Mouse (Mus musculus) spleen, adult 2 months (tissue): ENCODE results near the gene Prrt1. TPM values are rescaled to one million over a fixed set of nuclear protein-coding genes. Genes with fewer than 3 reads are reported as not detected.

ENCODE experiments used
- DNase-seq, 2 experiments: peaks; one replicate each; pipeline versions ENCODE4 v3.0.0 to v3.0.0-alpha.2; 2012 to 2021; ENCODE audit warnings: low spot score in 2 of 2, low read depth in 1 of 2
- H3K27ac ChIP-seq: fragments of 200-500 bp; 2 replicates; pipeline ENCODE4 v1.5.1; 2012; ENCODE audit warnings: low read length, inconsistent platforms; ENCODE audit not compliant: insufficient read depth
- H3K27me3 ChIP-seq: fragments of 200-500 bp; 2 replicates; pipeline ENCODE4 v1.6.1; 2012; ENCODE audit warnings: mild to moderate bottlenecking, moderate library complexity, low read length, inconsistent platforms; ENCODE audit not compliant: control insufficient read depth, insufficient read depth
- H3K36me3 ChIP-seq: fragments of 200-500 bp; 2 replicates; pipeline ENCODE4 v1.6.1; 2012; ENCODE audit warnings: mild to moderate bottlenecking, low read length, inconsistent platforms; ENCODE audit not compliant: control insufficient read depth, insufficient read depth
- H3K4me1 ChIP-seq: fragments of 200-500 bp; 2 replicates; pipeline ENCODE4 v1.6.1; 2011; ENCODE audit warnings: inconsistent platforms; ENCODE audit not compliant: control insufficient read depth, insufficient read depth, insufficient read length
- H3K4me3 ChIP-seq: fragments of 200-500 bp; 2 replicates; pipeline ENCODE4 v1.5.1; 2011; ENCODE audit warnings: mild to moderate bottlenecking, inconsistent platforms; ENCODE audit not compliant: insufficient read depth, insufficient read length; ENCODE audit errors: extremely low read depth
- CTCF ChIP-seq: fragments of 200-500 bp; IDR thresholded peaks from 2 replicates; pipeline ENCODE4 v1.5.1; 2011; ENCODE audit warnings: mild to moderate bottlenecking, inconsistent platforms; ENCODE audit not compliant: insufficient read depth, insufficient read length, insufficient replicate concordance; ENCODE audit errors: extremely low read depth
- POLR2A ChIP-seq: fragments of 200-500 bp; IDR thresholded peaks from 2 replicates; pipeline ENCODE4 v1.6.1; 2011; ENCODE audit warnings: low read depth, low read length, inconsistent platforms
- WGBS: fragments of 180-500 bp; shearing (Covaris S2); methylation state at CpG from one replicate; pipeline ENCODE4 v1.1.7; 2018; 5-methylcytosine and 5-hydroxymethylcytosine counted together
- polyA plus RNA-seq: library from polyadenylated mRNA; depleted of rRNA; stranded (reverse); fragments of >200 nt; gene quantifications from 2 replicates; pipeline ENCODE4 v1.2.3, GENCODE M21; 2012

The Prrt1 gene
- polyA plus RNA-seq, 1 experiment: 9.5 TPM

GRCm38 (mm10) chr17:34587423-34587811, 41.9 kb upstream of the Prrt1 start:
- TF ChIP-seq POLR2A: peak; percentile 97
- no peak for TF ChIP-seq CTCF
- Histone ChIP-seq H3K4me3 (peak overlapping the region; percentile 89), H3K4me1 (peaks cover 9% of the 10 kb centered on the region; the same call in 1 of the 2 replicates), H3K27me3 (no peaks in the 10 kb centered on the region), H3K27ac (peak overlapping the region; percentile 94), H3K36me3 (peaks cover 3% of the 10 kb centered on the region; the same call in 1 of the 2 replicates)
- DNase-seq: peak; percentile 83 to 97
- 1% methylated on average over 50 of the region's 50 CpGs for WGBS

GRCm38 (mm10) chr17:34587814-34588213, 41.5 kb upstream of the Prrt1 start:
- peaks cover 3% of the 10 kb centered on the region; the same call in 1 of the 2 replicates for H3K36me3 ChIP-seq
- TF ChIP-seq POLR2A: no peak
- no peak for TF ChIP-seq CTCF
- peak overlapping the region; percentile 84 for H3K4me3 ChIP-seq
- peaks cover 10% of the 10 kb centered on the region; the same call in 1 of the 2 replicates for H3K4me1 ChIP-seq
- H3K27ac ChIP-seq: peak overlapping the region; percentile 94
- no peaks in the 10 kb centered on the region for H3K27me3 ChIP-seq
- no peak for DNase-seq
- WGBS: under 1% methylated on average over 19 of the region's 19 CpGs

DNA sequence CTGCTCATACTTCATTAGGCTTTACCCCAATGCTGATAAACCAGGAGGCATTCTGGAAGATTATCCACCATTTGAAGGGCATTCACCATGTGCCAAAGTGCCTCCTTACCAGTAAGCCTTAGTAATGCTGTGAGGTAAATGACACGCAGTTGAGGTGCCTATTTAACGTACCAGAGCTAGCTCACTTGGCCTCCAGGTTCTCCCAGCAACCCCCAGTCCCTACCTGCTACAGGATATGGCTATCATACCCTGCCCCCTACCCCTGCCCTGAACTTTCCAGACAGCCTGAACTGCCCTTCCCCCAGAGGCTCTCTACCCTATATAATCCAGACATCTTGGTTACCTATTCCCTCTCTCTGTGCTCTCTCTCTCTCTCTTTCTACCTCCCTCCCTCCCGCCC, 40.6 kb upstream of the Prrt1 start:
- H3K36me3 ChIP-seq: peaks cover 3% of the 10 kb centered on the region; the same call in 1 of the 2 replicates
- peak overlapping the region; percentile 82 for H3K4me3 ChIP-seq

DNA sequence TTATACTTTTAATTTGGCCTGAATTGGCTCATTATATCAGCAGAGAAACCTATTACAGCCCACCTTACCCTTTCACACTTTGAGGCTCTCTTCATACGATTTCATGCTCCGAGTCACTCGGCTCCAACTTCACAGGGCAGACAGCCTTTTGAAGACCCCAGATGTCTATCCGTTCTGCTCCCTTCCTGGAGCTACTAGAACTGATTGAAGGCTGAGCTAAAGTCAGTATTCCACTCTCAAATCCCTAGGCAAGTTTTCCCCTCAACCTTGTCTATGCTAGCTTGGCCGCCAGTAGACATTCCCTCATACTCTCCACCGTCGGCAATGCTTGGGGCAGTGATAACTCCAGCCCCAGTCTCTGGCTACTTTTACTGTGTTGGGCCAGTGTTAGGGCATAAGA, 40.1 kb upstream of the Prrt1 start:
- H3K36me3 ChIP-seq: peaks cover 7% of the 10 kb centered on the region
- H3K4me1 ChIP-seq: peaks cover 14% of the 10 kb centered on the region; the same call in 1 of the 2 replicates
- no peaks in the 10 kb centered on the region for H3K27me3 ChIP-seq
- no peak for DNase-seq
- peak overlapping the region; percentile 100 for H3K27ac ChIP-seq
- WGBS: 18% methylated on average over 7 of the region's 7 CpGs
- H3K4me3 ChIP-seq: peak overlapping the region; percentile 82
- no peak for TF ChIP-seq CTCF
- TF ChIP-seq POLR2A: no peak

More for the DNA sequence above, 40.6 kb upstream of the Prrt1 start:
- Histone ChIP-seq H3K27ac (peak overlapping the region; percentile 61), H3K27me3 (no peaks in the 10 kb centered on the region), H3K4me1 (peaks cover 14% of the 10 kb centered on the region; the same call in 1 of the 2 replicates)
- DNase-seq: no peak
- TF ChIP-seq CTCF (no peak), POLR2A (no peak)
- WGBS: 54% methylated on average over 3 of the region's 3 CpGs

GRCm38 (mm10) chr17:34589681-34590101, 39.6 kb upstream of the Prrt1 start, which contains the start of gene Gpsm3:
Gene Gpsm3, plus strand, starts transcription at chr17:34589806.
- peak in 1 of 2 experiments; percentile 76 for DNase-seq

DNA sequence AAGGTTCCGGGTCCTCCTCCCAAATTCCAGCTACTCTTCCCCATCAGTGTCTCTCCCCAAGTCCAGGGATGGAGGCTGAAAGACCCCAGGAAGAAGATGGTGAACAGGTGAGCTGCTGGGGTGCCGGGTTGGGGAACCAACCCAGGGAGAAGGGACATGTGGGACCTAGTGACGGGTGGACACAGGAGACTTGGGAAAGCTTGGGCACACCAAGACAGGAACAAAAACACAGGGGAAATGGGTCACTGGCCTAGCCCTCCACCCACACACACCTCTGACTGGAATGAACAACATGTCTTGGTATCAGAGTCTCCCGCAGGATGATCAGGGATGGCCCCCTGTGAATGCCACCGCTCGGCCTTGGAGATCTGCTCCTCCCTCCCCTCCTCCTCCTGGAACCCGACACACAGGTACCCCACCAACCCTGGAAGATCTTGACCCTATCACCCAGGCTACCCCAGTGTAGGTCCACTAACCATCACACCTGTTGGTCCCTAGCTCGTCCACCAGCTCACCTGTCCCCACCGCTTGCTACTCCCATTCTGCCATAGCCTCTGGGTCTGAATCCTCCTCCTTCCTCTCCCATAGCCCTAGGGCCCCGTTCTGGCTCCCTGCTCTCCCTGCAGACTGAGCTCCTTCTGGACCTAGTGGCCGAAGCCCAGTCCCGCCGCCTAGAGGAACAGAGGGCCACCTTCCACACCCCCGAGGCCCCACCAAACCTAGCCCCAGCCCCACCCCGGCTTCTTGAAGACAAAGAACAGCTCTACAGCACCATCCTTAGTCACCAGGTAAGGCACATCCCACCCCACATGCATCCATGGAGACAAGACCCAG, 39.0 kb upstream of the Prrt1 start:
- no peaks in the 10 kb centered on the region for H3K27me3 ChIP-seq
- peak overlapping the region; percentile 100 for H3K27ac ChIP-seq
- no peak for TF ChIP-seq POLR2A
- TF ChIP-seq CTCF: no peak
- peaks cover 14% of the 10 kb centered on the region; the same call in 1 of the 2 replicates for H3K4me1 ChIP-seq
- peak overlapping the region; percentile 82 for H3K4me3 ChIP-seq
- 40% methylated on average over 15 of the region's 15 CpGs for WGBS
- H3K36me3 ChIP-seq: peaks cover 18% of the 10 kb centered on the region
- DNase-seq: no peak

More at GRCm38 (mm10) chr17:34589681-34590101, 39.6 kb upstream of the Prrt1 start, which contains the start of gene Gpsm3:
- H3K27ac ChIP-seq: peak within 1 kb of the TSS; percentile 100
- no peaks in the 10 kb centered on the region for H3K27me3 ChIP-seq
- H3K36me3 ChIP-seq: peaks cover 12% of the 10 kb centered on the region
- peaks cover 14% of the 10 kb centered on the region; the same call in 1 of the 2 replicates for H3K4me1 ChIP-seq
- 2% methylated on average over 7 of the region's 7 CpGs for WGBS
- peak within 1 kb of the TSS; percentile 82 for H3K4me3 ChIP-seq
- peak; percentile 52; the same call in 1 of the 2 replicates for TF ChIP-seq POLR2A
- TF ChIP-seq CTCF: no peak
